Mouse (Mus musculus) hindbrain, embryonic 10.5 days (tissue): Measurements from ENCODE around the gene Rtn4r. TPM values are rescaled to one million over a fixed set of nuclear protein-coding genes. Genes with fewer than 3 reads are reported as not detected.
A peak's percentile ranks its signal among the peaks of the same experiment; 100 is the strongest.

Experiments
- DNase-seq: peaks from one replicate; pipeline ENCODE4 v3.0.0-alpha.2; 2017; ENCODE audit warnings: low spot score
- H3K27ac ChIP-seq: fragments of 300-500 bp; sonication (generic); 2 replicates; pipeline ENCODE4 v1.5.1; 2016; ENCODE audit warnings: mild to moderate bottlenecking, moderate library complexity
- H3K27me3 ChIP-seq: fragments of 300-500 bp; sonication (generic); 2 replicates; pipeline ENCODE4 v1.6.1; 2016; ENCODE audit warnings: mild to moderate bottlenecking; ENCODE audit not compliant: poor library complexity, insufficient read depth, severe bottlenecking
- H3K36me3 ChIP-seq: fragments of 300-500 bp; sonication (generic); 2 replicates; pipeline ENCODE4 v1.6.1; 2016; ENCODE audit warnings: mild to moderate bottlenecking, moderate library complexity
- H3K4me1 ChIP-seq: fragments of 300-500 bp; sonication (generic); replicated peaks from 2 replicates; pipeline ENCODE4 v1.6.1; 2016; ENCODE audit warnings: mild to moderate bottlenecking
- H3K4me3 ChIP-seq: fragments of 300-500 bp; sonication (generic); 2 replicates; pipeline ENCODE4 v1.5.1; 2016; ENCODE audit warnings: mild to moderate bottlenecking, moderate library complexity
- H3K9me3 ChIP-seq: fragments of 300-500 bp; sonication (generic); 2 replicates; pipeline ENCODE4 v1.6.1; 2016; ENCODE audit warnings: mild to moderate bottlenecking, moderate library complexity
- WGBS: fragments of 180-500 bp; shearing (Covaris S2); methylation state at CpG from one replicate; pipeline ENCODE4 v1.1.7; 2016; 5-methylcytosine and 5-hydroxymethylcytosine counted together
- polyA plus RNA-seq: library from polyadenylated mRNA; unstranded; fragments of >200 nt; fragmentation: Nextera tagmentation; extraction: Ambion mirVana; gene quantifications from 2 replicates; pipeline ENCODE4 v1.2.1, GENCODE M21; 2016

Rtn4r gene
- polyA plus RNA-seq, result 2.1 and 2.8 TPM in 2 replicates

DNA sequence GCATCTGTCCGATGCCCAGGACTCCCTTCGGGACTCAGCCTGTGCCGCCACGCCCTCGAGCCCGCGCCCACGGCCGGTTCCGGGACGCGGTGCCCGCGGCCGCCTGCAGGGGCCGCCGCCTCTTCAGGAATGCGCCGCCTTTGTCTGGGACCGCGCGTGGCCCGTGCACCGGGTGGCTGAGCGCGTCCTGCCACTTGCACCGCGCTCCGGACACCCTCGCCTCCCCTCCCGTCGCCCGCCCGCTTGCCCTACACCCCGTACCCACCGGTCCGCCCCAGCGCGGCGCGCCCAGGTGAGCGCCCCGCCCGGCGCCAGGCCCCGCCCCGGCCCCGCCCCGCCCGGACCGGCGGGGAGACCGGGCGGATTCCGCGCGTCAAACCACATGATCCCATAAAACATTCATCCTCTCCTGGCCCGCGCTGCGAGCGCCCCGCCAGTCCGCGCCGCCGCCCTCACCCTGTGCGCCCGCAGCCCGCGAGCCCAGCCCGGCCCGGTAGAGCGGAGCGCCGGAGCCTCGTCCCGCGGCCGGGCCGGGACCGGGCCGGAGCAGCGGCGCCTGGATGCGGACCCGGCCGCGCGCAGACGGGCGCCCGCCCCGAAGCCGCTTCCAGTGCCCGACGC is at the start of gene Rtn4r:
TSS of gene Rtn4r (plus strand) at position 402 of the 621 bp plus-strand sequence.
- H3K4me1 ChIP-seq, result peaks cover 18% of the 10 kb centered on the region
- peak within 1 kb of the TSS; percentile 74 for H3K4me3 ChIP-seq
- no peaks in the 10 kb centered on the region for H3K9me3 ChIP-seq
- peaks cover 79% of the 10 kb centered on the region for H3K27me3 ChIP-seq
- H3K27ac ChIP-seq, result peak within 1 kb of the TSS; percentile 89
- WGBS, result under 1% methylated on average over 95 of the region's 96 CpGs
- no peaks in the 10 kb centered on the region for H3K36me3 ChIP-seq
- peak; percentile 69 for DNase-seq

DNA sequence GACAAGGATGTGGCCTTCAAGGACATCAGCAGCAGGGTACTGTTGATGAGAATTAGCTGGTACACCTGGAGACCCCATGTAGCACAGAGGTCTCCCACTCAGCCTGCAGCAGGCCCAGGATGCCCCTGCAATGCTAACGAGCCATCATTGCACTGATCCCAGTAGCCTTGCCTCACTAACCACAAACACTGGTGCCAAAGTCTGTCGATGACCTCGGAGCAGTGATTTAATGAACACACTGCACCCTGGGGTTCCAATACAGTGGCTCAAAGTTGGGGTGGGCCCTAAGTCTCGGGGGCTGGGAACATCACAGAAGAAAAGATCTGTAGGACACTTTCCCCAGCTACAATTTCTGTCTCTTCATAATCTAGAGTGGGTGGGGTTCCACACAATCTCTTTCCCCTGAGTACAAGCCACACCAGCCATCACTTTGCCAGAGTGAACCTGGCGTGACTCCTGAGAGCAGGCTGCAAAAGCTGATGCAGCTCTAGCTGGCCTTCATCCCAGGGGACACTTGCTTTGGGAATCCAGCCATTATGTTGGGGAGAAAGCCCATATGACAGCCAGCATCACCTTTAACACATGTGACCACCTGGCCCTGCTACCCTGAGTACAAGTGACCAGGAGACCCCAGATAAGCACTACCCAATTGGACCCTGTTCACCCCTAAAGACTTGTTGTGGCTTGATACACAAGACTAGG is 49.0 kb upstream of the Rtn4r start:
- WGBS, result 88% methylated on average over 5 of the region's 5 CpGs
- no peaks in the 10 kb centered on the region for H3K27me3 ChIP-seq
- no peak for DNase-seq
- H3K4me1 ChIP-seq, result 0 out of 2 replicates have a peak, but pooled peaks cover 2% of the 10 kb centered on the region
- H3K36me3 ChIP-seq, result peaks cover 30% of the 10 kb centered on the region; the same call in 1 of the 2 replicates
- no peak overlapping the region for H3K4me3 ChIP-seq
- H3K27ac ChIP-seq, result no peak overlapping the region
- H3K9me3 ChIP-seq, result no peaks in the 10 kb centered on the region

DNA sequence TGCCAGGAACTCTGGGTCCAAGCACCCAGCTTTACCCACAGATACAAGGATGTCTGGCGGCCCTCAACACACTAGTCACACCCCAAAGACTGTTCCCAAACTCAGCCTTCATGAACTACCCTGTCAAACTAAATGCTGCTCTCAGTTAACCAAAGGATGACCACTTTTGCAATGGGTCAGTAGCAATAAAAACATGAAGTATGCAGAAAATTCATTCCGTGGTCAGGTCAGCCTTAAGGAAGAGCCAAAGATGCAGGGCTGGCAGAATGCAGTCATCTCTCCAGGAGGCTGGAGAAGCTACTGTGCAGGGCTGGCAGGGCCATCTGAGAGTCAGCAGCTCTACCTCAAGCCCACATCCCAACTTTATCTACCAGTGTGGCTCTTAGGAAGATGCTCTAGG is 48.1 kb upstream of the Rtn4r start:
- 0 out of 2 replicates have a peak, but pooled peaks cover 23% of the 10 kb centered on the region for H3K36me3 ChIP-seq
- 93% methylated on average over 2 of the region's 2 CpGs for WGBS
- DNase-seq, result no peak
- 0 out of 2 replicates have a peak, but pooled peaks cover 2% of the 10 kb centered on the region for H3K4me1 ChIP-seq
- H3K27me3 ChIP-seq, result no peaks in the 10 kb centered on the region
- no peak overlapping the region for H3K4me3 ChIP-seq
- no peaks in the 10 kb centered on the region for H3K9me3 ChIP-seq
- H3K27ac ChIP-seq, result no peak overlapping the region

DNA sequence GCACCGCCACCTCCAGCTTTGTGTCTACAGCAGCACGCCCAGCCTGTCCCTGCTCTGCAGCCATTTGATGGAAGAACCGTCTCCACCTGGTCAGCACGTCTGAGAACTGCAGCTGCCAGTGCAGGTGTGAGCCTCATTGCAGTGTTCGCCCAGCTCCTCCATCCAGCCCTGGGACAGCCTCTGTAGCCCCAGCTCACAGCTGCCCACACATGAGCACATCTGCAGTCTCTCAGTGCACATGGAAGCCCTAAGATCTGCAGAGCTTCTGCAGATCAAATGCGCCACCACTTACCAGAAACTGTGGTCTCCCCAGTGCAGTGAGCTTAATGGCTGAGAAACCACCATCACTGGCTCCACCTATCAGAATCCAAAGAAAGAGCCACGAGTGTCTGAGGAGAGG is 47.3 kb upstream of the Rtn4r start:
- no peak overlapping the region for H3K4me3 ChIP-seq
- no peaks in the 10 kb centered on the region for H3K27me3 ChIP-seq
- no peak overlapping the region for H3K27ac ChIP-seq
- H3K9me3 ChIP-seq, result no peaks in the 10 kb centered on the region
- 0 out of 2 replicates have a peak, but pooled peaks cover 2% of the 10 kb centered on the region for H3K4me1 ChIP-seq
- WGBS, result 86% methylated on average over 7 of the region's 7 CpGs
- DNase-seq, result no peak
- H3K36me3 ChIP-seq, result 0 out of 2 replicates have a peak, but pooled peaks cover 21% of the 10 kb centered on the region

DNA sequence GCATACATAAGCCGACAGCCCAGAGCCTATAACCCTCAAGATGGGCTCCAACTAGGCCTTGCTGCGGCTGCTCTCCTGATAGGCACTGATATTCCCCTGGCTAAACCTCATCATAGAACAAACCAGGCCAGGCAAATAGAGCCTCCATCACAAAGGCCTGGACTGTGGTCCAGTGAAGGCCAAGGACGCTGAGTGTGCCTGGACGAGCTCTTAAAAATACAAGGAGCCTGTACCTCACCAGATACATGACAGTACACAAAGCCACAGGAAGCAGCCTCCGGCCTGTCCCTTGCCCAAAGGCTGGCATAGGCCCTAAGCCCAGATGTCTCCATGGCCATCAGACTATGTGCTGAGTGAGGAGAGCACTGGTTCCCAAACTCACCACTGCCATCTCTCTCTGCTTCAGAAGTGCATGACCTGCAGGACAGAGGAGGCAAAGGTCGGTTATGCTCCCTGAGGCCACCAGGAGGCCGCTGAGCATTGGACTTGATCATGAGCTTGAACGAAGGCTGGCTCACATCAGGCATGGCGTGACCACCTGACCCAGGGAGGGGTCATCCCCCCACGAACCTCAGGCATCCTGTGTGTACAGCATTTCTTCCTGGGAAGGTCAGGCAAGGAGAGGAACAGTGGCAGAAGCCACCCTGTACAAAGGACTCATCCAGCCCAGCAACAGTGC is 46.2 kb upstream of the Rtn4r start:
- Histone ChIP-seq H3K4me3 (no peak overlapping the region), H3K4me1 (0 out of 2 replicates have a peak, but pooled peaks cover 2% of the 10 kb centered on the region), H3K36me3 (0 out of 2 replicates have a peak, but pooled peaks cover 16% of the 10 kb centered on the region), H3K27me3 (no peaks in the 10 kb centered on the region), H3K27ac (no peak overlapping the region), H3K9me3 (no peaks in the 10 kb centered on the region)
- 81% methylated on average over 10 of the region's 10 CpGs for WGBS
- DNase-seq, result no peak

DNA sequence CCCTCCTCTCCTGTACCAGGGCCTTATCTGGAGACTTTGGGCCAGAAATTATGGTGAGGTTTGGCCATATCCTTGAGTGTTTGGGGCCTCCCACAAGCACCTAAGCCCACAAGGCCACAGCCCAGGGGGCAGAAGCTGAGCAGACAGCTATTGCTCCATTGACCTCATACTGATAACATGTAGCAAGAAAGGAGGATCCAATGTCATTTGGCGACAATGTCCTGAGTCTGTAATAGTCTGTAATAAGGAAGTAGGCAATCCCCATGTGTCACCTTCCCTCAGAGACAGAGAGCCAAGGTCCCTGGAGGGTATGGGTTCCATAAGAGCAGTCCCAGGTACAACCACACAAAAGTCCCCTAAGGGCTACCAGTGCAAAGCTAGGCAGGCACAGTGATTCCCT is 45.2 kb upstream of the Rtn4r start:
- DNase-seq, result no peak
- H3K27me3 ChIP-seq, result peaks cover 2% of the 10 kb centered on the region
- 94% methylated on average over 1 of the region's 1 CpGs for WGBS

DNA sequence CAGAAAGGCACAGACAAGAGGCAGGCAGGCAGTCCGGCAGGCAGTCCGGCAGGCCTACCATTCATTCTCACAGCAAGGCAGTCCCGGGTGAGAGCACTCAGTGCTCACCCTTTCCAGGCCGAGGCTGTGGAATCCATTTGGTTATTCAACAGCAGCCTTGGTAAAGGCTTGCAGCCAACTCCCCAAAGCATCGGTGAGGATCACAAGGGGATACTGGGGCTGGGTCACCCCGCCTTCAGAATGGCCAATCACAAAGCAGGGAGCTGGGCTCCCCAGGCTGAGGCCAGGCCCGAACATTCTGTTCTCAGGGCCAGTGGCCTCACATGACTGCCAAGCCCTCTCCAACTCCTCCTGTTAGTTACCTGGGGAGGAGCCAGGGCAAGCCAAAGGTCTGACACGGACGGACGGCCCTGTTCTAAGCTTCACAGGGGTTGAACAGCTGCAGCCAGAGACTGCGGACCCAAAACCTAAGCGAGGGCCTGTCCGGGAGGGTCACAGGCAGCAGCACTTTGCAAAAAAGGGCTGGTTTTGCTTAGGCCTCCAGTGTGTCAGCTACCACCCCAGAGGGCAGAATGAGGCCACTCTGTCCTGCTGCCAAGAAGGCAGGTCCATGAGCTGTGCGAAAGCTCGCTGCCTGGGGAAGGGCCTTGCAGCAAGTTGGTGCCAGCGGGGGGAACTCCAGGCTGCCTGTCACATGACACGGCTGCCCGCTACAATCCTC is 44.1 kb upstream of the Rtn4r start:
- H3K36me3 ChIP-seq, result 0 out of 2 replicates have a peak, but pooled peaks cover 6% of the 10 kb centered on the region
- WGBS, result 83% methylated on average over 18 of the region's 18 CpGs
- no peak for DNase-seq
- no peak overlapping the region for H3K4me3 ChIP-seq
- peaks cover 11% of the 10 kb centered on the region for H3K27me3 ChIP-seq
- no peak overlapping the region; the same call in 1 of the 2 replicates for H3K27ac ChIP-seq
- H3K9me3 ChIP-seq, result no peaks in the 10 kb centered on the region
- peaks cover 16% of the 10 kb centered on the region for H3K4me1 ChIP-seq

More for the DNA sequence above, 45.2 kb upstream of the Rtn4r start:
- Histone ChIP-seq H3K36me3 (0 out of 2 replicates have a peak, but pooled peaks cover 6% of the 10 kb centered on the region), H3K27ac (no peak overlapping the region), H3K4me1 (peaks cover 5% of the 10 kb centered on the region; the same call in 1 of the 2 replicates), H3K4me3 (no peak overlapping the region), H3K9me3 (no peaks in the 10 kb centered on the region)

DNA sequence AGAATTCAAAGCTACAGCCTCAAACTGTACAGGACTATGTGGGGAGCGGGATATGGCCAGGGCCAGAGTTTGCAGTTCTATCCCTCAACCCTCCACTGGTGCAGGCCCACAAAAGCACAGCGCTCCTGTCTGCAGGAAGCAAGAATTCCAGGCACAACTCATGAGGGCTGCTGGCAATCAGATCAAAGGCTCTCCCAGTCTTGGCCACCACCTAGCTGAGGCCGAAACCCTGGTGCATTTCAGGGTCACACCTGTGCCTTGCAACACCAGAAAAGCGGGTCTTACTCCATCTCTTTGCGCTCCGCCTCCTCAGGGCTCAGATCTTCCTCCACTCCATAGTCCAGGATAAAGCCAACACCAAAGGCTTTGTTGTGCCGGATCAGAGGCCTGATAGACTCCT is 43.2 kb upstream of the Rtn4r start:
- Histone ChIP-seq H3K27me3 (peaks cover 11% of the 10 kb centered on the region), H3K4me1 (peaks cover 24% of the 10 kb centered on the region), H3K9me3 (no peaks in the 10 kb centered on the region), H3K27ac (no peak overlapping the region), H3K36me3 (0 out of 2 replicates have a peak, but pooled peaks cover 6% of the 10 kb centered on the region), H3K4me3 (no peak overlapping the region)
- WGBS, result 90% methylated on average over 7 of the region's 7 CpGs
- no peak for DNase-seq

DNA sequence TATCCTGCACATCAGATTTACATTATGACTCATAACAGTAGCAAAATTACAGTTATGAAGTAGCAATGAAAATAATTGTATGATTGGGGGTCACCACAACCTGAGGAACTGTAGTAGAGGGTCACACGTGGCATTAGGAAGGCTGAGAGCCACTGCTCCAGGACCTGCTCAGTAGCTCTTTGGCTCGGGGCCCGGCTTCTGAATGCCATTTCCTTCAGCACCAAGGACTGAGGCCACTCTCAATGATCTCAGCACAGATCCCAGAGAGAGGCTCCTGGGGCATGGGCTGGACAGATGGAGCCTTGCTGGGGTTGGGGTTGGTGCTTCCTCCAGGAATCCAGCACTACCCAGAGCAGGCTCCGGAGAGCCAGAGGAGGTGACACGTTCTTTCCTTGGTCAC is 40.3 kb upstream of the Rtn4r start:
- H3K36me3 ChIP-seq, result no peaks in the 10 kb centered on the region
- no peak overlapping the region for H3K4me3 ChIP-seq
- no peak for DNase-seq
- H3K27ac ChIP-seq, result no peak overlapping the region
- H3K27me3 ChIP-seq, result peaks cover 11% of the 10 kb centered on the region
- peaks cover 36% of the 10 kb centered on the region for H3K4me1 ChIP-seq
- no peaks in the 10 kb centered on the region for H3K9me3 ChIP-seq
- whole genome bisulfite sequencing, result 93% methylated on average over 5 of the region's 5 CpGs

DNA sequence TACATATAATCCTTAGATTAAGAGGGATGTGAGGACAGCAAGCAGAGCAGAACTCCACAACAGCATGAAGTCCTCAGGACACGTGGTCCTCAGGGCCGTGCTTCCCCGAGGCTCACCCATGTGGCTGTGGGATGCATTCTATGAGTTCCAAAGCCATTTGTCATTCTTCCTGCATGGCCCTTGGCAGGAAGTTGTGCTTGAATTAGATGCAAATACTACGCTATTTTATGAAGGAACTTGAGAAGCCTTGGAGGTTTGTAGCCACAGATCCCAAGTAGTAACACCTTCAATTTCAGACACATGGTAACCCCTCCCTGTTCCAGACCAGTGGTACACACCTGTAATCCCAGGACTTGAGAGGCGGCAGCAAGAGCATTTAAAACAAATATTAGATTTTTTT is 31.1 kb upstream of the Rtn4r start:
- H3K27ac ChIP-seq, result no peak overlapping the region
- DNase-seq, result no peak

DNA sequence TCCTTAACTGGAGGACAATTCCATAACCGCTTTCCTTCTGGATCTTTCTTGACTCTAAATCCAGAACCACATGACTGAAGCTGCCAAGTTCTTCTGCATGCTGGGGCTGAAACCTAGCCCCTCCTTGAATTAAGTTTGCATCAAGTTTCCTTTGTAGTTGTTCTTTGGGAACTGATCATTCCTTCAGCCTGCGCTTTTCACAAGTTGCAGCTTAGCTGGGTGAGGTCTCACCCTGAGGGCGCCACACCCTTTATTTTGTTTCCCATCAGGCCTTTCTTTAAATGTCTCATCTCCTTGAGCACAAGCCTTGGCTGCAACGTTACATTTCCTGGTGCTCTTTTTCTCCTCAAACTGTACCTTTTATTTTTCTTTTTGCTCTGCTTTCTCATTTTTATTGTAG is 24.6 kb upstream of the Rtn4r start:
- H3K27ac ChIP-seq, result no peak overlapping the region
- no peak for DNase-seq
- H3K9me3 ChIP-seq, result no peaks in the 10 kb centered on the region
- no peaks in the 10 kb centered on the region for H3K27me3 ChIP-seq
- H3K36me3 ChIP-seq, result no peaks in the 10 kb centered on the region
- no peak overlapping the region for H3K4me3 ChIP-seq
- H3K4me1 ChIP-seq, result 0 out of 2 replicates have a peak, but pooled peaks cover 5% of the 10 kb centered on the region
- 77% methylated on average over 4 of the region's 4 CpGs for WGBS

More for the DNA sequence above, 31.1 kb upstream of the Rtn4r start:
- Histone ChIP-seq H3K4me3 (no peak overlapping the region), H3K4me1 (no peaks in the 10 kb centered on the region), H3K27me3 (no peaks in the 10 kb centered on the region), H3K36me3 (no peaks in the 10 kb centered on the region), H3K9me3 (no peaks in the 10 kb centered on the region; the same call in 1 of the 2 replicates)
- 73% methylated on average over 5 of the region's 5 CpGs for WGBS

DNA sequence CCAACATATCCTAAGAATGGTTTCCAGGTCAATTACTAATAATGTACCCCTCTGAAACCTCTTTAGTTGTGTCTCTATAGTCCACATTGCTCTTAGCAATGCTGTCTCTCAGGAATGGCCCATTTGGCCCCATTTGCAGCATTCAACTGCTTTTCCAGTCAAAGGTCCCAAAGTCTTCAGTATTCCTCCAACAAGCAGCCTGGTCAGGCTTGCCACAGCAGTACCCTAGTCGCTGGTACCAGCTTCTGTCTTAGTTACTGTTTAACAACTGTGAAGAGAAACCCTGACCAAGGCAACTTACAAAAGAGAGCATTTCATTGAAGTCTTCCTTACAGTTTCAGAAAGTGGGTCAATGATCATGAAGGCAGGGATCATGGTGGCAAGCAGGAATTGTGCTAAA is 24.1 kb upstream of the Rtn4r start:
- no peak for DNase-seq
- WGBS, result 82% methylated on average over 1 of the region's 1 CpGs
- H3K9me3 ChIP-seq, result no peaks in the 10 kb centered on the region

More for the DNA sequence above, 24.1 kb upstream of the Rtn4r start:
- no peak overlapping the region for H3K27ac ChIP-seq
- H3K27me3 ChIP-seq, result no peaks in the 10 kb centered on the region
- 0 out of 2 replicates have a peak, but pooled peaks cover 5% of the 10 kb centered on the region for H3K4me1 ChIP-seq
- no peaks in the 10 kb centered on the region for H3K36me3 ChIP-seq
- no peak overlapping the region for H3K4me3 ChIP-seq
